Mouse (Mus musculus) embryonic facial prominence, embryonic 11.5 days (tissue): ENCODE data around the gene Mknk2. TPM values are rescaled to one million over a fixed set of nuclear protein-coding genes. Genes with fewer than 3 reads are reported as not detected.

Experiments
- ATAC-seq: fragments of 200-750 bp; cut with Nextera tagmentation; replicated peaks from 2 replicates; pipeline ENCODE4 v1.8.0; 2017; ENCODE audit warnings: low read depth; ENCODE audit not compliant: insufficient number of reproducible peaks, low FRiP score, low TSS enrichment
- DNase-seq: peaks from one replicate; pipeline ENCODE4 v3.0.0-alpha.2; 2015; ENCODE audit warnings: low spot score
- H3K27ac ChIP-seq: fragments of 300-500 bp; sonication (generic); replicated peaks from 2 replicates; pipeline ENCODE4 v1.5.1; 2014; ENCODE audit warnings: mild to moderate bottlenecking, low read depth, low read length, control low read depth
- H3K27me3 ChIP-seq: fragments of 300-500 bp; sonication (generic); 2 replicates; pipeline ENCODE4 v1.6.1; 2014; ENCODE audit warnings: mild to moderate bottlenecking, low read length, moderate library complexity, mixed read lengths; ENCODE audit not compliant: control insufficient read depth, insufficient read depth
- H3K36me3 ChIP-seq: fragments of 300-500 bp; sonication (generic); replicated peaks from 2 replicates; pipeline ENCODE4 v1.6.1; 2014; ENCODE audit warnings: low read depth, mild to moderate bottlenecking, low read length, moderate library complexity, mixed read lengths; ENCODE audit not compliant: control insufficient read depth, insufficient read depth
- H3K4me1 ChIP-seq: fragments of 300-500 bp; sonication (generic); 2 replicates; pipeline ENCODE4 v1.6.1; 2014; ENCODE audit warnings: low read length, mixed read lengths; ENCODE audit not compliant: control insufficient read depth, insufficient read depth
- H3K4me2 ChIP-seq: fragments of 300-500 bp; sonication (generic); 2 replicates; pipeline ENCODE4 v1.6.1; 2014; ENCODE audit warnings: low read depth, mild to moderate bottlenecking, control low read depth, low read length, moderate library complexity
- H3K4me3 ChIP-seq: fragments of 300-500 bp; sonication (generic); 2 replicates; pipeline ENCODE4 v1.5.1; 2014; ENCODE audit warnings: low read depth, low read length, control low read depth
- H3K9ac ChIP-seq: fragments of 300-500 bp; sonication (generic); replicated peaks from 2 replicates; pipeline ENCODE4 v1.6.1; 2014; ENCODE audit warnings: mild to moderate bottlenecking, control low read depth, low read length
- H3K9me3 ChIP-seq: fragments of 300-500 bp; sonication (generic); replicated peaks from 2 replicates; pipeline ENCODE4 v1.6.1; 2016; ENCODE audit warnings: mild to moderate bottlenecking, low read length, inconsistent platforms, mixed read lengths; ENCODE audit not compliant: control insufficient read depth
- WGBS: fragments of 180-500 bp; shearing (Covaris S2); extraction: QIAGEN DNeasy Blood & Tissue Kit; methylation state at CpG from one replicate; pipeline ENCODE4 v1.1.7; 2014; 5-methylcytosine and 5-hydroxymethylcytosine counted together
- polyA plus RNA-seq: library from polyadenylated mRNA; unstranded; fragments of >200 nt; fragmentation: Nextera tagmentation; extraction: Ambion mirVana; gene quantifications from 2 replicates; pipeline ENCODE4 v1.2.1, GENCODE M21; 2014

Gene Mknk2
- polyA plus RNA-seq, 1 experiment from 2014 or later, result 63.7 TPM

- no peak overlapping the region for H3K9ac ChIP-seq
- no peak for ATAC-seq
- no peak overlapping the region for H3K27ac ChIP-seq
- no peak overlapping the region for H3K4me3 ChIP-seq
- H3K36me3 ChIP-seq, result peaks cover 28% of the 10 kb centered on the region
- DNase-seq, result peak; percentile 45
- WGBS, result 15% methylated on average over 10 of the region's 10 CpGs
- no peaks in the 10 kb centered on the region for H3K9me3 ChIP-seq
- H3K4me1 ChIP-seq, result peaks cover 2% of the 10 kb centered on the region; the same call in 1 of the 2 replicates
- no peaks in the 10 kb centered on the region for H3K27me3 ChIP-seq
- no peak overlapping the region; the same call in 1 of the 2 replicates for H3K4me2 ChIP-seq
Measured at GRCm38 (mm10) chr10:80665016-80665380, 12.9 kb downstream of the Mknk2 start.

- Histone ChIP-seq H3K4me1 (peaks cover 2% of the 10 kb centered on the region; the same call in 1 of the 2 replicates), H3K9ac (no peak overlapping the region), H3K4me3 (no peak overlapping the region)
Measured at GRCm38 (mm10) chr10:80664197-80665015, 13.5 kb downstream of the Mknk2 start.

GRCm38 (mm10) chr10:80663485-80664196 is 14.3 kb downstream of the Mknk2 start:
- H3K9ac ChIP-seq, result no peak overlapping the region
- no peak overlapping the region for H3K4me3 ChIP-seq

More at GRCm38 (mm10) chr10:80664197-80665015, 13.5 kb downstream of the Mknk2 start:
- H3K27ac ChIP-seq, result no peak overlapping the region
- no peaks in the 10 kb centered on the region for H3K9me3 ChIP-seq
- H3K4me2 ChIP-seq, result no peak overlapping the region
- peaks cover 23% of the 10 kb centered on the region for H3K36me3 ChIP-seq
- DNase-seq (no peak), ATAC-seq (no peak; the same call in 1 of the 2 replicates)
- H3K27me3 ChIP-seq, result no peaks in the 10 kb centered on the region
- WGBS, result 37% methylated on average over 16 of the region's 16 CpGs

GRCm38 (mm10) chr10:80661149-80661548 is 16.8 kb downstream of the Mknk2 start:
- ATAC-seq (no peak), DNase-seq (peak; percentile 66)
- Histone ChIP-seq H3K4me3 (no peak overlapping the region), H3K9ac (no peak overlapping the region), H3K4me1 (peaks cover 2% of the 10 kb centered on the region; the same call in 1 of the 2 replicates), H3K27ac (no peak overlapping the region), H3K36me3 (0 out of 2 replicates have a peak, but pooled peaks cover 2% of the 10 kb centered on the region), H3K4me2 (no peak overlapping the region), H3K27me3 (no peaks in the 10 kb centered on the region), H3K9me3 (no peaks in the 10 kb centered on the region)
- 36% methylated on average over 5 of the region's 5 CpGs for WGBS

More at GRCm38 (mm10) chr10:80663485-80664196, 14.3 kb downstream of the Mknk2 start:
- Histone ChIP-seq H3K27me3 (no peaks in the 10 kb centered on the region), H3K27ac (no peak overlapping the region), H3K4me2 (no peak overlapping the region), H3K4me1 (peaks cover 2% of the 10 kb centered on the region; the same call in 1 of the 2 replicates), H3K36me3 (peaks cover 17% of the 10 kb centered on the region), H3K9me3 (no peaks in the 10 kb centered on the region)
- ATAC-seq (no peak), DNase-seq (no peak)
- 54% methylated on average over 5 of the region's 5 CpGs for WGBS

- peak; percentile 87 for DNase-seq
- Histone ChIP-seq H3K4me1 (peaks cover 2% of the 10 kb centered on the region; the same call in 1 of the 2 replicates), H3K27ac (no peak overlapping the region), H3K9me3 (no peaks in the 10 kb centered on the region), H3K9ac (no peak overlapping the region), H3K4me2 (no peak overlapping the region), H3K36me3 (no peaks in the 10 kb centered on the region), H3K4me3 (no peak overlapping the region), H3K27me3 (no peaks in the 10 kb centered on the region)
- ATAC-seq, result no peak
- WGBS, result 18% methylated on average over 10 of the region's 10 CpGs
Measured at GRCm38 (mm10) chr10:80659213-80659612, 18.7 kb downstream of the Mknk2 start.

- Histone ChIP-seq H3K27me3 (no peaks in the 10 kb centered on the region), H3K4me1 (peaks cover 2% of the 10 kb centered on the region; the same call in 1 of the 2 replicates), H3K4me2 (no peak overlapping the region), H3K9me3 (no peaks in the 10 kb centered on the region), H3K9ac (no peak overlapping the region), H3K4me3 (no peak overlapping the region), H3K27ac (no peak overlapping the region), H3K36me3 (no peaks in the 10 kb centered on the region)
- ATAC-seq (no peak), DNase-seq (no peak)
- WGBS, result 75% methylated on average over 4 of the region's 4 CpGs
Measured at GRCm38 (mm10) chr10:80658841-80659202, 19.1 kb downstream of the Mknk2 start.

GRCm38 (mm10) chr10:80658194-80658840 is 19.6 kb downstream of the Mknk2 start:
- DNase-seq (no peak), ATAC-seq (no peak)
- Histone ChIP-seq H3K27ac (no peak overlapping the region), H3K36me3 (no peaks in the 10 kb centered on the region), H3K4me1 (peaks cover 2% of the 10 kb centered on the region; the same call in 1 of the 2 replicates), H3K4me2 (no peak overlapping the region), H3K27me3 (no peaks in the 10 kb centered on the region), H3K4me3 (no peak overlapping the region), H3K9ac (no peak overlapping the region), H3K9me3 (no peaks in the 10 kb centered on the region)
- 89% methylated on average over 14 of the region's 14 CpGs for WGBS
